Mouse (Mus musculus) lung, postnatal 0 days (tissue): ENCODE results near the gene Wee2.

Experiments
- CTCF ChIP-seq: IDR thresholded peaks from 2 replicates; pipeline ENCODE4 v1.5.1; 2016; ENCODE audit warnings: antibody characterized with exemption, mild to moderate bottlenecking
- EP300 ChIP-seq: IDR thresholded peaks from 2 replicates; pipeline ENCODE4 v1.6.1; 2016; ENCODE audit warnings: antibody characterized with exemption, mild to moderate bottlenecking, control low read depth

DNA sequence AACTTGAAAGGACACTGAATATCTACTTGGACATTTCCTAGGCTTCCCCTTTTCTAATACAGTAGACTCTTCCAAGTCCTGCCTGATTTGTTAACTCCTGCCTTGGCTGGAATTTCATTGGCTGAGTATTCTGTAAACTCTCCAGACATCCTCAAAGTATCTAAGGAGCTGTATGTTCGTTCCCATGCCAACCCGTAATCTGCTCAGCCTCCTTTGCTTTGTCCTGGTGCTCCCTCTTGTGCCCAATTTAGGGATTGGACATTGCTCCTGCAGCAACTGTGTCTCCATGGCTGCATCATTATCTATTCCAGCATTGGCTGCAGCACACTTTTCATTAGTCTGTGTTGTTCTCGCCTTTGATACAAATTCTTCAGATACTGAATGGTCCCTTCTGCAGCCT, 45.7 kb upstream of the Wee2 start:
- peak; percentile 93 for TF ChIP-seq CTCF
- no peak for TF ChIP-seq EP300
